ENCODE assay signal across 19 mouse cellular contexts in genomic region chr3:6638151-6638550, GRCm38 (mm10). TPM values are rescaled to one million over a fixed set of nuclear protein-coding genes. Genes with fewer than 3 reads are reported as not detected.
DNase-seq lines count a peak whose midpoint lies in the region; TF ChIP-seq lines count a peak whose summit lies in the region.
"Not testable (repeated sequence)": the region's sequence is repeated elsewhere in the genome, so short reads cannot be mapped to it uniquely, and the experiment has no call there.
"Had no signal": no experiment of that assay in that cellular context is flagged by ENCODE, and none has a peak within 500 bp of the region (broad histone marks: within the 10 kb centered on the region; RNA-seq: fewer than 3 reads in every experiment).

No protein-coding gene starts in this region.

- not testable (repeated sequence) for TF ChIP-seq CTCF in MEL (IDR thresholded peaks at IDR 0.05 in 2 of 3, conservative IDR thresholded peaks at IDR 0.05 in 1 of 3; ENCODE audit: control insufficient read depth in 1 of 3, insufficient read depth in 1 of 3, low read depth in 2 of 3, low read length in 3 of 3, poor library complexity in 1 of 3, severe bottlenecking in 1 of 3)

- not testable (repeated sequence) for H3K27me3 ChIP-seq in MEL (ENCODE audit: control insufficient read depth in 1 of 2, insufficient read depth in 2 of 2, low read length in 2 of 2)

- not testable (repeated sequence) for H3K9ac ChIP-seq in MEL (ENCODE audit: control insufficient read depth, low read depth, low read length, poor library complexity, severe bottlenecking)

- not testable (repeated sequence) for TF ChIP-seq POLR2A in MEL (IDR thresholded peaks at IDR 0.05; ENCODE audit: control insufficient read depth in 1 of 2, insufficient read depth in 1 of 2, low read depth in 1 of 2, low read length in 2 of 2, poor library complexity in 1 of 2)

- not testable (repeated sequence) for H3K79me2 ChIP-seq in MEL (ENCODE audit: control insufficient read depth, insufficient read depth, low read length, poor library complexity)

- H3K9me3 ChIP-seq in MEL (replicated peaks; ENCODE audit: insufficient read depth, low read length) = not testable (repeated sequence)

- H3K36me3 ChIP-seq in MEL (ENCODE audit: control insufficient read depth in 1 of 2, insufficient read depth in 2 of 2, low read length in 2 of 2) = not testable (repeated sequence)

- DNase-seq in MEL (ENCODE audit: low read depth, low spot score) (peak; percentile 60), MEL-GATA-1-ER (ENCODE audit: extremely low read depth, low read depth) (peak; percentile 25)

- TF ChIP-seq RAD21 in MEL (IDR thresholded peaks at IDR 0.05; ENCODE audit: low read depth, low read length) = not testable (repeated sequence)

- TF ChIP-seq EP300 in MEL (IDR thresholded peaks at IDR 0.05; ENCODE audit: low read depth in 1 of 2, low read length in 2 of 2) = peak; percentile 75 to 77

- H3K4me1 ChIP-seq in MEL (ENCODE audit: control insufficient read depth in 1 of 2, insufficient read depth in 2 of 2, low read length in 2 of 2) = not testable (repeated sequence)

- H3K27ac ChIP-seq in MEL (ENCODE audit: control insufficient read depth, low read depth, low read length) = not testable (repeated sequence)

- H3K4me3 ChIP-seq in MEL (ENCODE audit: control insufficient read depth in 1 of 2, insufficient read depth in 1 of 2, low read depth in 2 of 2, low read length in 2 of 2) = not testable (repeated sequence)

TF ChIP-seq in MEL, 35 proteins besides CTCF, POLR2A, EP300 and RAD21:
- TF ChIP-seq ETS1 (IDR thresholded peaks at IDR 0.05; ENCODE audit: low read depth, low read length) (peak; percentile 59), MYB (IDR thresholded peaks at IDR 0.05; ENCODE audit: low read depth, low read length) (peak; percentile 57; the same call in 1 of the 2 replicates), TAL1 (IDR thresholded peaks at IDR 0.05; ENCODE audit: low read length) (peak; percentile 25; the same call in 1 of the 2 replicates), GATA1 (IDR thresholded peaks at IDR 0.05; ENCODE audit: low read depth, low read length) (peak; percentile 75), TCF12 (IDR thresholded peaks at IDR 0.05; ENCODE audit: low read depth, low read length) (peak; percentile 80)
TF ChIP-seq in MEL: peak in this region for 5; not testable (repeated sequence) for 30.

RNA-seq across cellular contexts. Expression of gene 1700008P02Rik, which starts 17.9 kb away (rescaled TPM):
- not detected in 2 replicates for total RNA-seq in MEL (2012; rRNA removed)
- not detected for polyA plus RNA-seq in MEL (2012; ENCODE audit: insufficient read depth in 1 of 2, insufficient read length in 2 of 2, low read depth in 1 of 2, low replicate concordance in 2 of 2, missing spikeins in 1 of 2)
- total RNA-seq: adrenal gland, adult 18-20 months; adrenal gland, adult 2 months; adrenal gland, adult 8-10 months; adrenal gland, postnatal 10 days; adrenal gland, postnatal 14 days; adrenal gland, postnatal 25 days; adrenal gland, postnatal 36 days; adrenal gland, postnatal 4 days; CH12.LX; ES-E14; G1E had no signal
- polyA plus RNA-seq: activated CD4-positive, CD25-positive, alpha-beta regulatory T cell, adult 4 months; adrenal gland, adult 2 months; brain, embryonic 14.5 days; C2C12; CD4-positive, CD25-positive, alpha-beta regulatory T cell, adult 4 months; cerebellum, adult 2 months; G1E; Patski had no signal
